Mouse (Mus musculus) embryonic facial prominence, embryonic 15.5 days (tissue): ENCODE data around the gene Aak1. TPM values are rescaled to one million over a fixed set of nuclear protein-coding genes. Genes with fewer than 3 reads are reported as not detected.

Experiments used
- ATAC-seq: fragments of 200-750 bp; cut with Nextera tagmentation; 2 replicates; pipeline ENCODE4 v1.8.0; 2017; ENCODE audit warnings: low read depth, moderate TSS enrichment; ENCODE audit not compliant: insufficient number of reproducible peaks, low FRiP score, low TSS enrichment
- H3K27ac ChIP-seq: fragments of 300-500 bp; sonication (generic); replicated peaks from 2 replicates; pipeline ENCODE4 v1.5.1; 2015; ENCODE audit warnings: mild to moderate bottlenecking, inconsistent platforms
- H3K27me3 ChIP-seq: fragments of 300-500 bp; sonication (generic); 2 replicates; pipeline ENCODE4 v1.6.1; 2015; ENCODE audit warnings: inconsistent platforms
- H3K36me3 ChIP-seq: fragments of 300-500 bp; sonication (generic); 2 replicates; pipeline ENCODE4 v1.6.1; 2015; ENCODE audit warnings: mild to moderate bottlenecking, inconsistent platforms
- H3K4me1 ChIP-seq: fragments of 300-500 bp; sonication (generic); 2 replicates; pipeline ENCODE4 v1.6.1; 2015; ENCODE audit warnings: inconsistent platforms
- H3K4me2 ChIP-seq: fragments of 300-500 bp; sonication (generic); replicated peaks from 2 replicates; pipeline ENCODE4 v1.6.1; 2015; ENCODE audit warnings: mild to moderate bottlenecking, inconsistent platforms
- H3K4me3 ChIP-seq: fragments of 300-500 bp; sonication (generic); replicated peaks from 2 replicates; pipeline ENCODE4 v1.5.1; 2015; ENCODE audit warnings: mild to moderate bottlenecking, inconsistent platforms
- H3K9ac ChIP-seq: fragments of 300-500 bp; sonication (generic); 2 replicates; pipeline ENCODE4 v1.6.1; 2015; ENCODE audit warnings: inconsistent platforms
- H3K9me3 ChIP-seq: fragments of 300-500 bp; sonication (generic); replicated peaks from 2 replicates; pipeline ENCODE4 v1.6.1; 2016; ENCODE audit warnings: inconsistent platforms
- WGBS: fragments of 180-500 bp; shearing (Covaris S2); methylation state at CpG from one replicate; pipeline ENCODE4 v1.1.7; 2015; 5-methylcytosine and 5-hydroxymethylcytosine counted together
- polyA plus RNA-seq: library from polyadenylated mRNA; unstranded; fragments of >200 nt; fragmentation: Nextera tagmentation; extraction: Ambion mirVana; gene quantifications from 2 replicates; pipeline ENCODE4 v1.2.1, GENCODE M21; 2015

The Aak1 gene
- polyA plus RNA-seq, 1 experiment from 2014 or later = 16.7 TPM

GRCm38 (mm10) chr6:86918058-86918835, 68.9 kb downstream of the Aak1 start:
- no peak overlapping the region for H3K4me3 ChIP-seq
- no peaks in the 10 kb centered on the region for H3K36me3 ChIP-seq
- no peak overlapping the region for H3K9ac ChIP-seq
- no peak for ATAC-seq
- H3K27ac ChIP-seq = no peak overlapping the region
- H3K27me3 ChIP-seq = no peaks in the 10 kb centered on the region
- H3K4me1 ChIP-seq = peaks cover 19% of the 10 kb centered on the region; the same call in 1 of the 2 replicates
- WGBS = 66% methylated on average over 7 of the region's 7 CpGs
- H3K9me3 ChIP-seq = no peaks in the 10 kb centered on the region
- H3K4me2 ChIP-seq = no peak overlapping the region

GRCm38 (mm10) chr6:86921880-86922279, 72.6 kb downstream of the Aak1 start:
- no peak overlapping the region for H3K4me3 ChIP-seq
- ATAC-seq = no peak
- 21% methylated on average over 4 of the region's 4 CpGs for WGBS
- peaks cover 18% of the 10 kb centered on the region; the same call in 1 of the 2 replicates for H3K4me1 ChIP-seq
- H3K4me2 ChIP-seq = no peak overlapping the region
- H3K27ac ChIP-seq = no peak overlapping the region
- H3K9me3 ChIP-seq = no peaks in the 10 kb centered on the region
- no peak overlapping the region for H3K9ac ChIP-seq
- peaks cover 16% of the 10 kb centered on the region for H3K36me3 ChIP-seq
- no peaks in the 10 kb centered on the region for H3K27me3 ChIP-seq

GRCm38 (mm10) chr6:86924746-86925145, 75.4 kb downstream of the Aak1 start:
- Histone ChIP-seq H3K9ac (no peak overlapping the region), H3K4me2 (no peak overlapping the region), H3K4me1 (0 out of 2 replicates have a peak, but pooled peaks cover 2% of the 10 kb centered on the region), H3K4me3 (no peak overlapping the region), H3K27me3 (no peaks in the 10 kb centered on the region), H3K36me3 (peaks cover 29% of the 10 kb centered on the region), H3K9me3 (no peaks in the 10 kb centered on the region), H3K27ac (no peak overlapping the region)
- no peak for ATAC-seq
- 87% methylated on average over 4 of the region's 4 CpGs for WGBS

- 23% methylated on average over 5 of the region's 5 CpGs for WGBS
- ATAC-seq = no peak
- no peak overlapping the region for H3K4me2 ChIP-seq
- H3K27ac ChIP-seq = peak overlapping the region; percentile 58; the same call in 1 of the 2 replicates
- peaks cover 17% of the 10 kb centered on the region for H3K4me1 ChIP-seq
- H3K9ac ChIP-seq = no peak overlapping the region
- no peaks in the 10 kb centered on the region; the same call in 1 of the 2 replicates for H3K9me3 ChIP-seq
- H3K36me3 ChIP-seq = peaks cover 37% of the 10 kb centered on the region
- no peaks in the 10 kb centered on the region for H3K27me3 ChIP-seq
- no peak overlapping the region for H3K4me3 ChIP-seq
These were observed 85.2 kb downstream of the Aak1 start for GRCm38 (mm10) chr6:86934541-86934940.

- Histone ChIP-seq H3K36me3 (peaks cover 45% of the 10 kb centered on the region), H3K27me3 (no peaks in the 10 kb centered on the region), H3K4me2 (no peak overlapping the region), H3K4me3 (no peak overlapping the region), H3K27ac (no peak overlapping the region), H3K9ac (no peak overlapping the region), H3K4me1 (0 out of 2 replicates have a peak, but pooled peaks cover 4% of the 10 kb centered on the region), H3K9me3 (no peaks in the 10 kb centered on the region; the same call in 1 of the 2 replicates)
- ATAC-seq = no peak
- WGBS = 74% methylated on average over 7 of the region's 7 CpGs
These were observed 90.5 kb downstream of the Aak1 start for GRCm38 (mm10) chr6:86939797-86940196.

GRCm38 (mm10) chr6:86940966-86941365, 91.6 kb downstream of the Aak1 start:
- H3K27ac ChIP-seq = no peak overlapping the region
- no peaks in the 10 kb centered on the region for H3K27me3 ChIP-seq
- H3K9ac ChIP-seq = no peak overlapping the region
- no peak overlapping the region for H3K4me2 ChIP-seq
- H3K36me3 ChIP-seq = peaks cover 47% of the 10 kb centered on the region
- H3K9me3 ChIP-seq = no peaks in the 10 kb centered on the region; the same call in 1 of the 2 replicates
- no peak overlapping the region for H3K4me3 ChIP-seq
- ATAC-seq = no peak
- H3K4me1 ChIP-seq = no peaks in the 10 kb centered on the region
- 95% methylated on average over 9 of the region's 9 CpGs for WGBS

GRCm38 (mm10) chr6:86947100-86947499, 97.8 kb downstream of the Aak1 start:
- Histone ChIP-seq H3K4me2 (no peak overlapping the region), H3K4me3 (no peak overlapping the region), H3K27me3 (no peaks in the 10 kb centered on the region), H3K9me3 (no peaks in the 10 kb centered on the region), H3K36me3 (peaks cover 48% of the 10 kb centered on the region), H3K27ac (no peak overlapping the region), H3K4me1 (no peaks in the 10 kb centered on the region), H3K9ac (no peak overlapping the region)
- 61% methylated on average over 8 of the region's 8 CpGs for WGBS
- no peak for ATAC-seq

GRCm38 (mm10) chr6:86948746-86949145, 99.4 kb downstream of the Aak1 start:
- ATAC-seq = no peak
- H3K36me3 ChIP-seq = peaks cover 50% of the 10 kb centered on the region

GRCm38 (mm10) chr6:86950141-86950540, 100.8 kb downstream of the Aak1 start:
- H3K27me3 ChIP-seq = no peaks in the 10 kb centered on the region
- H3K27ac ChIP-seq = no peak overlapping the region
- ATAC-seq = no peak
- WGBS = 63% methylated on average over 1 of the region's 1 CpGs
- H3K4me3 ChIP-seq = no peak overlapping the region
- peaks cover 50% of the 10 kb centered on the region for H3K36me3 ChIP-seq
- no peaks in the 10 kb centered on the region for H3K9me3 ChIP-seq
- no peak overlapping the region for H3K9ac ChIP-seq
- H3K4me1 ChIP-seq = no peaks in the 10 kb centered on the region
- H3K4me2 ChIP-seq = no peak overlapping the region

More at GRCm38 (mm10) chr6:86948746-86949145, 99.4 kb downstream of the Aak1 start:
- WGBS = 87% methylated on average over 2 of the region's 2 CpGs
- no peaks in the 10 kb centered on the region for H3K27me3 ChIP-seq
- no peak overlapping the region for H3K4me2 ChIP-seq
- no peak overlapping the region for H3K4me3 ChIP-seq
- H3K9ac ChIP-seq = no peak overlapping the region
- H3K27ac ChIP-seq = no peak overlapping the region
- no peaks in the 10 kb centered on the region for H3K9me3 ChIP-seq
- H3K4me1 ChIP-seq = no peaks in the 10 kb centered on the region

GRCm38 (mm10) chr6:86950733-86951255, 101.5 kb downstream of the Aak1 start:
- Histone ChIP-seq H3K9me3 (no peaks in the 10 kb centered on the region), H3K4me2 (no peak overlapping the region), H3K4me1 (no peaks in the 10 kb centered on the region), H3K27me3 (no peaks in the 10 kb centered on the region), H3K9ac (no peak overlapping the region), H3K4me3 (no peak overlapping the region), H3K27ac (no peak overlapping the region), H3K36me3 (peaks cover 48% of the 10 kb centered on the region)
- 81% methylated on average over 1 of the region's 1 CpGs for WGBS
- ATAC-seq = no peak

GRCm38 (mm10) chr6:86955741-86956140, 106.4 kb downstream of the Aak1 start:
- ATAC-seq = no peak
- H3K36me3 ChIP-seq = peaks cover 67% of the 10 kb centered on the region
- no peak overlapping the region for H3K9ac ChIP-seq
- H3K4me1 ChIP-seq = no peaks in the 10 kb centered on the region
- no peaks in the 10 kb centered on the region for H3K9me3 ChIP-seq
- no peak overlapping the region for H3K4me2 ChIP-seq
- H3K27me3 ChIP-seq = no peaks in the 10 kb centered on the region
- no peak overlapping the region for H3K4me3 ChIP-seq
- H3K27ac ChIP-seq = no peak overlapping the region
- 74% methylated on average over 3 of the region's 3 CpGs for WGBS
